Mouse (Mus musculus): ENCODE data around the gene Gm9903. TPM values are rescaled to one million over a fixed set of nuclear protein-coding genes. Genes with fewer than 3 reads are reported as not detected.

Gene Gm9903
- polyA plus RNA-seq (2015; fragmentation: Nextera tagmentation; extraction: Ambion mirVana): 0.35 TPM in 2 replicates

DNA sequence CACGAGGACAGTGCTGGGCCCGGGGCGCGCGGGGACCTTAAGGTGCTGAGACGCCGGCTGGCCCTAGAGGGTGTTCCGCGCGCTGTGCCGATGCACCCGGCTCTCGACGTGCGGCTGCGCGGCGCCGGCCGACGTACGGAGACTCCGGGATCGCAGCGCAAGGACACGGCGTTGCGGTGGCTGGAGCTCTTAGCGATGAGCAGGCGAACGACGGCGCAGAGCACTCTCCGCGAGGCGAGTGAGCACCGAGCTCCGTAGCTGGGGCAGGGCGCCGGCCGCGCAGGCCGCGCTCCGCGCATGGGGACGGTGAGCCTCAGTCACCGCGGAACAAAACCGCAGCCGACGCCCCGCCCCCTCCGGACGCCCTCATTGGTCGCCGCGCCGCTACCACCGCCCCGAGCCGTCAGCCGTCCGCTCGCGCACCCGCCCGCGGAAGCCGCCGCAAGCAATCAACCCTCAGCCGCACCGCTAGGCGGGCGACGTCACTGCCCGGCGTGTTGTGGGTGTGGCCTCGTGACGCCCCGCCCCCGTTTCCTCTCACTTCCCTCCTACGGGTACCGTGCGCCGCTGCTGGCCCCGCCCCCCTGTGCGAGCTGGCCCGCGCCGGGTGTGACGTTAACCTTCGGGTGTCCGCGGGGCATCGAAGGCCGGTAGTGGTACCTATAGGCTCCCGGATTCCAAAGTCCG, at the start of gene Gm9903, which contains the start of gene Fam53a:
TSS of gene Gm9903 (plus strand) at position 625 of the 687 bp plus-strand sequence.
TSS of gene Fam53a (minus strand) at position 335 of the 687 bp plus-strand sequence.

DNA sequence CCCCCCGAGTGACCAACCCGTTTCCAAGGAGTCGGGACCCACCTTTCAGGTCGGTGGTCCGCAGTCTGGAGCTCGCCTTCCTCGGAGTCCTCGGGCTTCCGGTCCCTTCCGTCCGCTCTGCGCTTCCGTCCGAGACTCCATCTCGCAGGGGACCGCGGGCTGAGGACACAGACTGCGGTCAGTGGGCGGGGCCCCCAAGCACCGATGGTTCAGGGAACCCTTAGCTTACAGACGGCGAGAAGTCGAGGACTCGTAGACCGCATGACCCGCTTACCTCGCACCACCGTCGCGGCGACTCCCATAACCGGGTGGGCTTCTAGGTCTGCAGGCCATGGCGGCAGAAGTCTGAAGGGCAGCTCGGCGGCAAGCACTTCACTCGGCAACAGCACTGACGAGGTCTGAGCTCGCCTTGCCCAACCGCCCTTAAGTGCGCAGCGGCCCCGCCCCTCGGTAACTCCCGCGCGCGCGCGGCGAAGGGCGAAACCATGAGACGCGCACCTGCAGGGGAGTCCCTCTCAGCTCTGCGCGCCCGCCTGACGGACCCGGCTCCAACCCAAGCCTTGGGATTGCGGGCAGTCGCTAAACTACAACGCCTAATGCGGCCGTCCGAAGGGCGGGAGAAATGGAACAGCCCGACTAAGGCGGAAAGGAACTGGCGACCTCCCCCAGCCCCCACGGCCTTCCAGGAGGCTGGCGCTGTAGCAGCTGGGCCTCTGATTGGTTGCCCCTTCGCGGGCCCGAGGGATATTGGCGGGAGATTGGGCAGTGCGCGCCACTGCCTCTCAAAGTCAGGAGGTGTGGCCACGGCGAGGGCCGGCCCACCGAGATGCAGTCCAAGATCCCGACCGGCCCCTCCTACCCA, 22.4 kb downstream of the Gm9903 start, which contains the start of gene Slbp:
TSS of gene Slbp (minus strand) at position 654 of the 862 bp plus-strand sequence.

GRCm38 (mm10) chr5:33657787-33658663, 28.3 kb downstream of the Gm9903 start, which contains the start of the genes Tacc3 and Tmem129:
TSS of gene Tacc3 (plus strand) at chr5:33658128.
TSS of gene Tmem129 (minus strand) at chr5:33658416.

Other genes with a start within 250 kb of the Gm9903 start
- gene Nkx1-1, start 195.9 kb upstream of the Gm9903 start, polyA plus RNA-seq (2015; fragmentation: Nextera tagmentation; extraction: Ambion mirVana): not detected in 2 replicates
- 35.0 and 40.0 TPM in 2 replicates for gene Fam53a, start 290 bp upstream of the Gm9903 start, polyA plus RNA-seq (2015; fragmentation: Nextera tagmentation; extraction: Ambion mirVana)
- 342 and 419 TPM in 2 replicates for gene Slbp, start 22.6 kb downstream of the Gm9903 start, polyA plus RNA-seq (2015; fragmentation: Nextera tagmentation; extraction: Ambion mirVana)
- gene Tacc3, start 28.2 kb downstream of the Gm9903 start, polyA plus RNA-seq (2015; fragmentation: Nextera tagmentation; extraction: Ambion mirVana): 147 and 166 TPM in 2 replicates
- gene Tmem129, start 28.5 kb downstream of the Gm9903 start, polyA plus RNA-seq (2015; fragmentation: Nextera tagmentation; extraction: Ambion mirVana): 16.7 and 17.2 TPM in 2 replicates
- 5.0 and 6.5 TPM in 2 replicates for gene Fgfr3, start 91.7 kb downstream of the Gm9903 start, polyA plus RNA-seq (2015; fragmentation: Nextera tagmentation; extraction: Ambion mirVana)
- 18.5 and 21.3 TPM in 2 replicates for gene Letm1, start 152.9 kb downstream of the Gm9903 start, polyA plus RNA-seq (2015; fragmentation: Nextera tagmentation; extraction: Ambion mirVana)
- gene Nsd2, start 190.8 kb downstream of the Gm9903 start, polyA plus RNA-seq (2015; fragmentation: Nextera tagmentation; extraction: Ambion mirVana): 26.9 and 27.9 TPM in 2 replicates